Mouse (Mus musculus): ENCODE measurements around the gene Liph. TPM values are rescaled to one million over a fixed set of nuclear protein-coding genes. Genes with fewer than 3 reads are reported as not detected.

Liph gene
- polyA plus RNA-seq, 1 experiment from 2014 or later: 1.0 TPM

Other genes with a start within 250 kb of the Liph start
- 5.0 TPM in 2 replicates for gene Ehhadh, start 207.9 kb downstream of the Liph start, polyA plus RNA-seq (2016; fragmentation: Nextera tagmentation; extraction: Ambion mirVana)
- gene Map3k13, start 201.3 kb downstream of the Liph start, polyA plus RNA-seq (2016; fragmentation: Nextera tagmentation; extraction: Ambion mirVana): 0.35 and 0.41 TPM in 2 replicates
- gene Tmem41a, start 48.1 kb downstream of the Liph start, polyA plus RNA-seq (2016; fragmentation: Nextera tagmentation; extraction: Ambion mirVana): 31.7 and 32.8 TPM in 2 replicates
- 55.9 and 59.5 TPM in 2 replicates for gene Senp2, start 13.8 kb upstream of the Liph start, polyA plus RNA-seq (2016; fragmentation: Nextera tagmentation; extraction: Ambion mirVana)
- gene Igf2bp2, start 167.6 kb upstream of the Liph start, polyA plus RNA-seq (2016; fragmentation: Nextera tagmentation; extraction: Ambion mirVana): 29.2 and 30.5 TPM in 2 replicates